Comparison of ENCODE assay signal across 8 mouse cellular contexts in genomic region chr7:105554212-105554942, GRCm38 (mm10). TPM values are rescaled to one million over a fixed set of nuclear protein-coding genes. Genes with fewer than 3 reads are reported as not detected.
DNase-seq lines count a peak whose midpoint lies in the region; ATAC-seq lines count a peak whose summit lies in the region.

Gene Smpd1 (plus strand): TSS chr7:105554360.

- 6% methylated on average over 26 of the region's 26 CpGs for WGBS in hindbrain, embryonic 11.5 days

- H3K9ac ChIP-seq in hindbrain, embryonic 11.5 days (ENCODE audit: low read depth, low read length), result peak within 1 kb of the TSS; percentile 65

- no peaks in the 10 kb centered on the region for H3K27me3 ChIP-seq in hindbrain, embryonic 11.5 days (ENCODE audit: control insufficient read depth, insufficient read depth, low read length)

- peak; percentile 94 for ATAC-seq in hindbrain, embryonic 11.5 days (ENCODE audit: low FRiP score)

- peak within 1 kb of the TSS; percentile 67 for H3K27ac ChIP-seq in hindbrain, embryonic 11.5 days (ENCODE audit: low read depth, low read length)

- no peaks in the 10 kb centered on the region for H3K4me1 ChIP-seq in hindbrain, embryonic 11.5 days (replicated peaks; ENCODE audit: control insufficient read depth, insufficient read depth, low read length)

- DNase-seq in MN1 (ENCODE audit: low spot score), result peak; percentile 91
- DNase-seq in cerebellum, adult 9-10 months, result peak; percentile 96
- peak; percentile 90 to 91 for DNase-seq in frontal cortex, adult 2 months (ENCODE audit: extremely low spot score in 1 of 2, low spot score in 1 of 2)
- DNase-seq in hindbrain, embryonic 11.5 days (ENCODE audit: low spot score), result peak; percentile 91
- peak; percentile 90 to 94 for DNase-seq in layer of hippocampus, postnatal 14 days (ENCODE audit: low spot score in 2 of 2)
- DNase-seq in lung, postnatal 14 days, result peak; percentile 88
- peak; percentile 94 for DNase-seq in retina, adult 2 months (ENCODE audit: low read depth, low spot score)
- DNase-seq in thymus, postnatal 36 days, result peak; percentile 84 to 89

- no peaks in the 10 kb centered on the region for H3K9me3 ChIP-seq in hindbrain, embryonic 11.5 days (ENCODE audit: control insufficient read depth, low read length)

- H3K4me2 ChIP-seq in hindbrain, embryonic 11.5 days (replicated peaks; ENCODE audit: low read depth, low read length), result peak within 1 kb of the TSS; percentile 67

- 0 out of 2 replicates have a peak, but pooled peaks cover 2% of the 10 kb centered on the region for H3K36me3 ChIP-seq in hindbrain, embryonic 11.5 days (ENCODE audit: control insufficient read depth, insufficient read depth, low read length)

- peak within 1 kb of the TSS; percentile 45 for H3K4me3 ChIP-seq in hindbrain, embryonic 11.5 days (ENCODE audit: low read depth, low read length)

RNA-seq across cellular contexts. Expression of gene Smpd1, which starts in this region (rescaled TPM):
- polyA plus RNA-seq in frontal cortex, adult 2 months (2012; rRNA removed), result 79.1 and 84.3 TPM in 2 replicates
- 51.2 and 52.5 TPM in 2 replicates for polyA plus RNA-seq in hindbrain, embryonic 11.5 days (2014; fragmentation: Nextera tagmentation; extraction: Ambion mirVana)
- total RNA-seq in layer of hippocampus, postnatal 14 days (2021), result 10 to 100 TPM; 90.1 to 93.9 TPM

Comparison
In these comparisons a context has a peak if more than half of its experiments do, and no peak if none do; other contexts are left out.
1. Peak in every context shown above with its lines: DNase-seq, ATAC-seq, H3K4me3 ChIP-seq and H3K27ac ChIP-seq.